Mouse (Mus musculus) spleen, adult 2 months (tissue): ENCODE results near the gene Mfsd4a. TPM values are rescaled to one million over a fixed set of nuclear protein-coding genes. Genes with fewer than 3 reads are reported as not detected.

ENCODE experiments used
- DNase-seq, 2 experiments: peaks; one replicate each; pipeline versions ENCODE4 v3.0.0 to v3.0.0-alpha.2; 2012 to 2021; ENCODE audit warnings: low spot score in 2 of 2, low read depth in 1 of 2
- H3K27ac ChIP-seq: fragments of 200-500 bp; 2 replicates; pipeline ENCODE4 v1.5.1; 2012; ENCODE audit warnings: low read length, inconsistent platforms; ENCODE audit not compliant: insufficient read depth
- H3K27me3 ChIP-seq: fragments of 200-500 bp; 2 replicates; pipeline ENCODE4 v1.6.1; 2012; ENCODE audit warnings: mild to moderate bottlenecking, moderate library complexity, low read length, inconsistent platforms; ENCODE audit not compliant: control insufficient read depth, insufficient read depth
- H3K36me3 ChIP-seq: fragments of 200-500 bp; 2 replicates; pipeline ENCODE4 v1.6.1; 2012; ENCODE audit warnings: mild to moderate bottlenecking, low read length, inconsistent platforms; ENCODE audit not compliant: control insufficient read depth, insufficient read depth
- H3K4me1 ChIP-seq: fragments of 200-500 bp; 2 replicates; pipeline ENCODE4 v1.6.1; 2011; ENCODE audit warnings: inconsistent platforms; ENCODE audit not compliant: control insufficient read depth, insufficient read depth, insufficient read length
- H3K4me3 ChIP-seq: fragments of 200-500 bp; 2 replicates; pipeline ENCODE4 v1.5.1; 2011; ENCODE audit warnings: mild to moderate bottlenecking, inconsistent platforms; ENCODE audit not compliant: insufficient read depth, insufficient read length; ENCODE audit errors: extremely low read depth
- CTCF ChIP-seq: fragments of 200-500 bp; IDR thresholded peaks from 2 replicates; pipeline ENCODE4 v1.5.1; 2011; ENCODE audit warnings: mild to moderate bottlenecking, inconsistent platforms; ENCODE audit not compliant: insufficient read depth, insufficient read length, insufficient replicate concordance; ENCODE audit errors: extremely low read depth
- POLR2A ChIP-seq: fragments of 200-500 bp; IDR thresholded peaks from 2 replicates; pipeline ENCODE4 v1.6.1; 2011; ENCODE audit warnings: low read depth, low read length, inconsistent platforms
- WGBS: fragments of 180-500 bp; shearing (Covaris S2); methylation state at CpG from one replicate; pipeline ENCODE4 v1.1.7; 2018; 5-methylcytosine and 5-hydroxymethylcytosine counted together
- polyA plus RNA-seq: library from polyadenylated mRNA; depleted of rRNA; stranded (reverse); fragments of >200 nt; gene quantifications from 2 replicates; pipeline ENCODE4 v1.2.3, GENCODE M21; 2012

Mfsd4a gene
- polyA plus RNA-seq, 1 experiment: 1.0 TPM

DNA sequence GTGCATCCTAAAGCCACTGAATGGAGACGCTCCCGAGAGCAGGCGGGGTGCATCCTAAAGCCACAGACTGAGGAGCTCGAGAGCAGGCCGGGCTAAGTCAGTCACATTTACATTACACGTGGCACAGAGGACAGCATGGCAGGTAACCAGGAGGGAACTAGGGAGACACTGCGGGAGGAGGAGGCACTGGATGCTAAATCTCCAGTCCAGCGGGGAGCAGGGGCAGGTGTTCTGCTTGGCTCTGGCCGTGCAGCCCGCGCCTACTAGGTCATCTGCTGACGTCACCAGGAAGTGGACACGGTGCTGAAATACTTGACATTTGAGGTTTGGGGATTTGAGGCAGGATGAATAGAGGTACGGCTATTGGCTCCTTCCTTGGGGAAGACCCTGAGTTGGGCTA, 36.5 kb upstream of the Mfsd4a start:
- Histone ChIP-seq H3K27me3 (no peaks in the 10 kb centered on the region), H3K4me1 (peaks cover 8% of the 10 kb centered on the region; the same call in 1 of the 2 replicates), H3K4me3 (no peak overlapping the region), H3K27ac (no peak overlapping the region), H3K36me3 (no peaks in the 10 kb centered on the region)
- DNase-seq: no peak
- TF ChIP-seq POLR2A: no peak
- WGBS: 81% methylated on average over 14 of the region's 14 CpGs

- Histone ChIP-seq H3K4me3 (no peak overlapping the region), H3K36me3 (no peaks in the 10 kb centered on the region), H3K27ac (peak overlapping the region; percentile 14; the same call in 1 of the 2 replicates), H3K4me1 (peaks cover 14% of the 10 kb centered on the region), H3K27me3 (no peaks in the 10 kb centered on the region)
- DNase-seq: no peak
- 25% methylated on average over 6 of the region's 6 CpGs for WGBS
- TF ChIP-seq POLR2A (no peak), CTCF (no peak)
Observed at GRCm38 (mm10) chr1:132101953-132102697, 34.3 kb upstream of the Mfsd4a start.

GRCm38 (mm10) chr1:132099775-132100174, 31.9 kb upstream of the Mfsd4a start:
- 19% methylated on average over 4 of the region's 4 CpGs for WGBS
- TF ChIP-seq CTCF: no peak
- TF ChIP-seq POLR2A: no peak
- Histone ChIP-seq H3K27ac (no peak overlapping the region), H3K4me1 (peaks cover 18% of the 10 kb centered on the region), H3K27me3 (no peaks in the 10 kb centered on the region), H3K4me3 (no peak overlapping the region), H3K36me3 (no peaks in the 10 kb centered on the region)
- no peak for DNase-seq

GRCm38 (mm10) chr1:132099016-132099415, 31.2 kb upstream of the Mfsd4a start:
- peaks cover 18% of the 10 kb centered on the region for H3K4me1 ChIP-seq
- WGBS: 49% methylated on average over 4 of the region's 4 CpGs
- H3K36me3 ChIP-seq: no peaks in the 10 kb centered on the region
- H3K27me3 ChIP-seq: no peaks in the 10 kb centered on the region
- TF ChIP-seq POLR2A (no peak), CTCF (no peak)
- no peak overlapping the region for H3K27ac ChIP-seq
- DNase-seq: no peak
- no peak overlapping the region for H3K4me3 ChIP-seq

- Histone ChIP-seq H3K27ac (no peak overlapping the region), H3K27me3 (no peaks in the 10 kb centered on the region), H3K36me3 (no peaks in the 10 kb centered on the region), H3K4me3 (no peak overlapping the region), H3K4me1 (peaks cover 18% of the 10 kb centered on the region)
- TF ChIP-seq POLR2A: no peak
- TF ChIP-seq CTCF: no peak
- 13% methylated on average over 1 of the region's 1 CpGs for WGBS
- no peak for DNase-seq
Observed at GRCm38 (mm10) chr1:132098076-132098475, 30.2 kb upstream of the Mfsd4a start.

DNA sequence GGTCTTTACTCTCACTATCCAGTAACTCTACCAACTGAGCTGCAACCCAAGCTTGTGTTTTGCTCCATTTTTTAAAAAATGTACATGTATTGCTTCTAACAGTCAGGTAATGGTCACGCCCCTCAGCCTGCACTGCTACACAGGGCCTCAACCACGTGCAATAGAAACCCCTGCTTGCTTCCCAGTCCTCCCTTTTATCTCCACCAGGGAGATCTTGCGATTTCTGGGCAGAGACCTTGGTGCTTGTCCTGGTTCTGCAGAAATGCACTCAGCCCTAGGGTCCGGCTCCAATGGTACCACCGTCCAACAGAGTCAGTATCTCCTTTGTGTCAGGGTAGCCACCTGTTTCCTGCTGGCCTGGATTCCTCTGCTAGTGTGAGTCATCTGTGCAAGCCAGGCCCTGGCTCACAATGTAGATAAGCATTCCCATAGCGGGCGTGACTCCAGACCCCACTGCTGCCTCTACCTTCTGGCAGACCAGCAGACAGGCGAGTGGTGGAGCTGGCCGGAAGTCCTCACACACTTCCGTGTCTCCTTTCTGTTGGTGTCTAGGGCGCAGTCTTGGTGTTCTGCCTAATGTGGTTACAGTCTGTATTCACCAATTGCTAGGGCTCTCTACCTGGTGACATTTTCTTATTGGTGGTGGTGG, 27.6 kb upstream of the Mfsd4a start:
- 39% methylated on average over 11 of the region's 11 CpGs for WGBS
- no peak for DNase-seq
- Histone ChIP-seq H3K36me3 (no peaks in the 10 kb centered on the region), H3K4me1 (peaks cover 10% of the 10 kb centered on the region), H3K27ac (no peak overlapping the region), H3K27me3 (no peaks in the 10 kb centered on the region), H3K4me3 (no peak overlapping the region)
- TF ChIP-seq CTCF: no peak
- no peak for TF ChIP-seq POLR2A

DNA sequence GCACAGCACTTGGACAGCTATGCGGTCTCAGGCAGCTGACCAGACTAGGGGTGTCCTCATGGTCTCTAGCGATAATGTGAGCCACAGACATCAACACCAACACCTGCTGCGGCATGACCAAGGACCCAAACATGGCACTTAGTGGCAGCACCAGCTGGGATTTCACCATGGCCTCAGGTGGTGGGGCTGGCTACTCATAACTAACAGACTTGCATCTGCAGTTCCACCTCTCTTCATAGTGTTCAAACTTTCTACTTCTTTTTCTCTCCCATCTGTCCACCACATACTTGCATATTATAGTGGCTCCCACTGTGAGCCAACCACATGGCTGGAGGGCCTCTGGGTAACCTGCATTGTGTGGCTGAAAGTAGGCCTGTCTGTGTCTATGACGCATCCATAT, 25.4 kb upstream of the Mfsd4a start:
- no peak overlapping the region for H3K27ac ChIP-seq
- no peaks in the 10 kb centered on the region for H3K36me3 ChIP-seq
- 91% methylated on average over 4 of the region's 4 CpGs for WGBS
- H3K27me3 ChIP-seq: no peaks in the 10 kb centered on the region
- TF ChIP-seq CTCF (no peak), POLR2A (no peak)
- peaks cover 8% of the 10 kb centered on the region for H3K4me1 ChIP-seq
- H3K4me3 ChIP-seq: no peak overlapping the region
- no peak for DNase-seq
